Mouse (Mus musculus) ES-Bruce4 (cell line): ENCODE measurements at regions not wholly inside any gene's neighbourhood (a gene's known extent, or its start where the extent isn't known, plus 50 kb on each side); places are given as distances from the start of the nearest gene placed in this dataset.

Source experiments
- CTCF ChIP-seq: IDR thresholded peaks from one replicate; pipeline ENCODE4 v1.8.1; 2011; ENCODE audit warnings: low read depth, low read length
- EP300 ChIP-seq: IDR thresholded peaks from 2 replicates; pipeline ENCODE4 v1.6.1; 2011; ENCODE audit warnings: low read depth, low read length; ENCODE audit not compliant: insufficient read depth

DNA sequence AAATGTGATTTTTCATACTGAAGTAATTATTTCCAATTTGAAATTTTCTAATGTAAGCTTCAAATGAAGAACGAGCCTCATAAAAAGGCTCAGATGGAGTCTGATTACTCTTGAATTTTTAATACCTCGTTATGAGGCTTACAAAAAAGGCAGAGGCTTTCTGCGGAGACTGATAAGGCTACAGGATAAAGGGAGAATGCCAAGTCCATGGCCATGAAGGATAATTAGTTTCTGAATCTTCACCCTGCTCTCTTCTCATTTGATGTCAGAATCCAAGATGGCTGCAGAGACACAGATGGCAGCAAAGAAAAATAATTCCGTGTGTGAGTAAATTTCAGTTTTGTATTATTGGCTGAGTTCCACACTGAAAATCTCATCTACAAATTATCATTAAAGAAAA, 367.3 kb upstream of the Gm21833 start:
- TF ChIP-seq CTCF (no peak), EP300 (no peak)
